Mouse (Mus musculus) neural tube, embryonic 12.5 days (tissue): ENCODE data around the gene Ccdc32. TPM values are rescaled to one million over a fixed set of nuclear protein-coding genes. Genes with fewer than 3 reads are reported as not detected.

ENCODE experiments used
- ATAC-seq: fragments of 200-750 bp; cut with Nextera tagmentation; 2 replicates; pipeline ENCODE4 v1.8.0; 2017; ENCODE audit warnings: low read depth, mild to moderate bottlenecking, moderate TSS enrichment, moderate library complexity; ENCODE audit not compliant: low FRiP score
- H3K27ac ChIP-seq: fragments of 300-500 bp; sonication (generic); 2 replicates; pipeline ENCODE4 v1.5.1; 2016
- H3K27me3 ChIP-seq: fragments of 300-500 bp; sonication (generic); replicated peaks from 2 replicates; pipeline ENCODE4 v1.6.1; 2016; ENCODE audit warnings: mild to moderate bottlenecking
- H3K36me3 ChIP-seq: fragments of 300-500 bp; sonication (generic); 2 replicates; pipeline ENCODE4 v1.6.1; 2016; ENCODE audit warnings: mild to moderate bottlenecking
- H3K4me1 ChIP-seq: fragments of 300-500 bp; sonication (generic); 2 replicates; pipeline ENCODE4 v1.6.1; 2016
- H3K4me2 ChIP-seq: fragments of 300-500 bp; sonication (generic); replicated peaks from 2 replicates; pipeline ENCODE4 v1.6.1; 2016; ENCODE audit warnings: mild to moderate bottlenecking
- H3K4me3 ChIP-seq: fragments of 300-500 bp; sonication (generic); 2 replicates; pipeline ENCODE4 v1.5.1; 2016
- H3K9ac ChIP-seq: fragments of 300-500 bp; sonication (generic); 2 replicates; pipeline ENCODE4 v1.6.1; 2016; ENCODE audit warnings: mild to moderate bottlenecking
- H3K9me3 ChIP-seq: fragments of 300-500 bp; sonication (generic); 2 replicates; pipeline ENCODE4 v1.6.1; 2016; ENCODE audit warnings: mild to moderate bottlenecking
- WGBS: fragments of 180-500 bp; shearing (Covaris S2); methylation state at CpG from one replicate; pipeline ENCODE4 v1.1.7; 2016; 5-methylcytosine and 5-hydroxymethylcytosine counted together
- polyA plus RNA-seq: library from polyadenylated mRNA; unstranded; fragments of >200 nt; fragmentation: Nextera tagmentation; extraction: Ambion mirVana; gene quantifications from 2 replicates; pipeline ENCODE4 v1.2.1, GENCODE M21; 2016

Gene Ccdc32
- polyA plus RNA-seq, 1 experiment from 2014 or later, result 28.0 TPM

DNA sequence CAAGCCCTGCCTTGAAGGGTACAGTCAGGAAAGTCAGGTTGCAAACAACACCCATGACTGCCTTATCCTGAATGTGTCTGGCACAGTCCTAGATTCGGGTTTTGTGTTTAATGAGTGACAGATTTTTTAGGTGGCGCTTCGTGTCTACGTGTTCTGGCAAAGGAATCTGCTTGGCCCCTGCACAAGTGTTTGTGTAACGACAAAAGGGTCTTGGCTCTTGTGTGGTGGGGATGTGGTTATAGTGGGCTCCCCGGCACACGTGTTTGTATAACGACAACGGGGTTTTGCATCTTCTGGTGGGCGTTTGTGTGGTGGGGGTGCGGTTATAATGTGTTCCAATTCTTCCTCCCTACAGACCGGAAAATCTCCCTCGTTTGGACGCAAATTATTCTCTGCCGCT lies 53.3 kb downstream of the Ccdc32 start:
- ATAC-seq, result 0 out of 2 replicates have a peak, but pooled peaks have one; percentile 5
- H3K36me3 ChIP-seq, result no peaks in the 10 kb centered on the region
- peaks cover 7% of the 10 kb centered on the region for H3K4me1 ChIP-seq
- peak overlapping the region; percentile 68 for H3K9ac ChIP-seq
- no peak overlapping the region for H3K27ac ChIP-seq
- H3K9me3 ChIP-seq, result no peaks in the 10 kb centered on the region
- peak overlapping the region; percentile 76 for H3K4me2 ChIP-seq
- H3K4me3 ChIP-seq, result peak overlapping the region; percentile 54
- WGBS, result 9% methylated on average over 15 of the region's 15 CpGs
- H3K27me3 ChIP-seq, result peaks cover 42% of the 10 kb centered on the region

DNA sequence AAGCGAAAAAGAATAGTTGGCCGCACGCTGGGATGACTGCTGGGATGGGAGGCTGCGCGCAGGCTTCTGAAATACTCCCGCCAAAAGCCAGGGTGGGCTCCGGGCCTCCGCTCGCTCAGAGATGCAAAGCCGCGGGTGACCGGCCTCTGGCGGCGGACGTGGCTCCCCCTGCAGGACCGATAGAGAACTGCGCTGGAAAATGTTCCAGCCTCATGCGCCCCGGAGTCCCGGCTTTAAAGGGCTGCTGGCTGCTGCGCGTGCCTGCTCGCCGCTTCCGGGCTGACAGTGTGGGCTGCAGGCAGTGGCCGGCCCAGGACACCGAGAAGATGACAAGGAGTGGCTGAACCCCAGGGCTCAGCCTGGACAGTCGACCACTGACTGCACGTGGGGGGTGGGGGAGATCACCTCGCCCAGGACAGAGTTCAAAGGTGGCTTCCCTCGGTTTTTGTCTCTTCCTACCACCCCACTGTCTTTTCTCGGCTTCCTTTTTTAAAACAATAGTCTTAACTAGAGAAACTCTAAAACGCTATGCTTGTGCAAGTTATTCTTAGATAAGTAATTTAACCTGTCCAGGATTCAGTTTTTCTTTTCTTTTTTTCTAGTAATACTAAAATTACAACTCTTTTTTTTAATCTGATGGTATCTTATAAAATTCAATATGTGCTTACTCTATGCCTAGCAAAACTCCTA lies 56.4 kb downstream of the Ccdc32 start:
- Histone ChIP-seq H3K27me3 (peaks cover 45% of the 10 kb centered on the region), H3K4me1 (peaks cover 7% of the 10 kb centered on the region), H3K4me2 (peak overlapping the region; percentile 68), H3K4me3 (peak overlapping the region; percentile 27), H3K9me3 (no peaks in the 10 kb centered on the region), H3K9ac (0 out of 2 replicates have a peak overlapping the region, but pooled peaks have one; percentile 35), H3K27ac (no peak overlapping the region), H3K36me3 (no peaks in the 10 kb centered on the region)
- WGBS, result 2% methylated on average over 33 of the region's 33 CpGs
- ATAC-seq, result peak; percentile 70

DNA sequence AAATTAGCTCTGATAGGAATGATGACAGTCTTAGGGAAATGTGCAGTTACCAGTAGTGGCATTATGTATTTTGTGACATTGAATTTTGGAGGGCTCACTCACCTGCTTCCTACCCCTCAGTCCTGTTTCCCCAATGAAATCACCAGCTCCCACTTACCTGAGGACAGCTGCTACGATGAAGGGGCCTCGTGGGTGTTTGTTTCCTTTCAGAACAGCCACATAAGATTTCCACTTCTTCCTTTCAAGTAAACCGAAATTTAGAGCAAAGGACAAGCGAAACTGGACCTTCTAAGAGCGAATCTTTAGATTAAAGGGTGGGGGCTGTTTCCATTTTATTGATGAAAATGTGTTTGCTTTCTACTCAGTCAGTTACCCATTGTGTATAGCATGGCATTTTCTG lies 57.1 kb downstream of the Ccdc32 start:
- Histone ChIP-seq H3K27ac (no peak overlapping the region), H3K4me1 (peaks cover 7% of the 10 kb centered on the region), H3K27me3 (peaks cover 37% of the 10 kb centered on the region), H3K4me2 (no peak overlapping the region; the same call in 1 of the 2 replicates), H3K36me3 (no peaks in the 10 kb centered on the region), H3K9me3 (no peaks in the 10 kb centered on the region), H3K9ac (no peak overlapping the region), H3K4me3 (no peak overlapping the region)
- 80% methylated on average over 5 of the region's 5 CpGs for WGBS
- ATAC-seq, result no peak

DNA sequence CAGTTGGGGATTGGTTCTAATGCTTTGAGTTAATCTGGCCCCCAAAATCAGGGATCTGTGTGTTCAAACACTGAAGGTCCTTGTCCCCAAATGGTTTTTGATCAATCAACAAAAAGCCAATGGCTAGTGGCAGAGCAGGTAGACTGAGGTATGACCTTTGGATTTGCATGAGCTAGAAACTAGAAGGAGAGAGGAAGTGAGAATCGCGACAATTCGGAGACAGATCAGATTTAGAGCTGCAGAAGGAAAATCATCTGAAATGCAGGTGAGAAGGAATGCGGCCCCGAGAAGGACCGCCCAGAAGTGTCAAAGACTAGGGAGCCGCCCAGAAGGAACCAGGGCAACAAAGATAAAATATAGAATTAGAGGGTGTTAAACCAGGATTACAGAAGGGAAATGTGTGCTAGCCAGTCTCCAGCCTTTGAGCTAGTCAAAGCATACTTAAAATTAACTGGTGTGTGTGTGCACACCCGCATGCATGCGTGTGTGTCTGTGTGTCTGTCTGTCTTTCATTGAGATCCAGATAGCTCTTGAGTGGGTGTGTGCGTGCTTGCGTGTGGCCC lies 59.5 kb downstream of the Ccdc32 start:
- Histone ChIP-seq H3K9ac (no peak overlapping the region), H3K36me3 (no peaks in the 10 kb centered on the region), H3K9me3 (no peaks in the 10 kb centered on the region), H3K4me2 (no peak overlapping the region), H3K4me1 (no peaks in the 10 kb centered on the region; the same call in 1 of the 2 replicates), H3K4me3 (no peak overlapping the region), H3K27me3 (peaks cover 23% of the 10 kb centered on the region), H3K27ac (no peak overlapping the region)
- 90% methylated on average over 11 of the region's 11 CpGs for WGBS
- no peak for ATAC-seq

Other genes with a start within 250 kb of the Ccdc32 start
- 21.7 and 24.0 TPM in 2 replicates for gene Disp2, start 249.7 kb downstream of the Ccdc32 start, polyA plus RNA-seq
- 90.3 and 93.5 TPM in 2 replicates for gene Knstrn, start 215.4 kb downstream of the Ccdc32 start, polyA plus RNA-seq
- 54.1 and 58.5 TPM in 2 replicates for gene Ivd, start 167.4 kb downstream of the Ccdc32 start, polyA plus RNA-seq
- gene Bahd1, start 129.0 kb downstream of the Ccdc32 start, polyA plus RNA-seq, result 8.1 and 8.6 TPM in 2 replicates
- 18.3 and 18.4 TPM in 2 replicates for gene Chst14, start 102.9 kb downstream of the Ccdc32 start, polyA plus RNA-seq
- 6.6 TPM in 2 replicates for gene Rpusd2, start 5.4 kb upstream of the Ccdc32 start, polyA plus RNA-seq
- gene Knl1, start 17.7 kb upstream of the Ccdc32 start, polyA plus RNA-seq, result 37.6 and 38.1 TPM in 2 replicates
- gene Rad51, start 83.4 kb upstream of the Ccdc32 start, polyA plus RNA-seq, result 31.9 and 34.0 TPM in 2 replicates
- gene Rmdn3, start 127.6 kb upstream of the Ccdc32 start, polyA plus RNA-seq, result 43.1 TPM in 2 replicates
- gene Gchfr, start 138.4 kb upstream of the Ccdc32 start, polyA plus RNA-seq, result 3.5 TPM in 2 replicates
- 0.86 and 0.91 TPM in 2 replicates for gene Gm14137, start 145.1 kb upstream of the Ccdc32 start, polyA plus RNA-seq
- gene Zfyve19, start 179.2 kb upstream of the Ccdc32 start, polyA plus RNA-seq, result 46.5 and 49.3 TPM in 2 replicates
- gene Dnajc17, start 179.4 kb upstream of the Ccdc32 start, polyA plus RNA-seq, result 24.9 and 27.2 TPM in 2 replicates
- gene Ppp1r14d, start 200.5 kb upstream of the Ccdc32 start, polyA plus RNA-seq, result not detected in 2 replicates
- gene Spint1, start 208.0 kb upstream of the Ccdc32 start, polyA plus RNA-seq, result 1.2 and 1.7 TPM in 2 replicates
- 8.4 and 9.3 TPM in 2 replicates for gene Rhov, start 241.9 kb upstream of the Ccdc32 start, polyA plus RNA-seq